Mouse (Mus musculus): ENCODE measurements around the gene Btbd35f16. TPM values are rescaled to one million over a fixed set of nuclear protein-coding genes. Genes with fewer than 3 reads are reported as not detected.
"Not testable (repeated sequence)": the region's sequence is repeated elsewhere in the genome, so short reads cannot be mapped to it uniquely, and the experiment has no call there.

Gene Btbd35f16
- not detected in 2 replicates for polyA plus RNA-seq (2015; fragmentation: Nextera tagmentation; extraction: Ambion mirVana)

DNA sequence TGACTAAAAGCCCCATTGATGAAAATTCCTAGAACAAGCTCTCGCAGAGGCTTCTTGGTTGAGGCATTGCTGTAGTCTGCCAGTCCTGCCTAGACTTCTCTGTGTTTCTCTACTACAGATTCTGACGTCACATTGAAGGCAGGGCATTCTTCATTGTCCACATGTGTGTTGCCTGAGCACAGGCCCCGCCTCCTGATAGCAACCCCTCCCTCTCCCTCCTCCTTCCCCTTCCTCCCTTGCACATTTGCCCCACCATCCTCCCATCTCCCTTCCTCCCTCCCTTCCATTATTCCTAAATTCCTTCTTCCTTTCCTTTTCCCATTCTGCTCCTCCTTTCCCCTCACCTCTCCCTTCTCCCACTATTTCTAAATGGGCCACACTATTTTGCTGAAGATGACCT is at the start of gene Btbd35f16:
Btbd35f16 (minus strand) TSS at position 101 of the 400 bp plus-strand sequence.
- H3K4me3 ChIP-seq (replicated peaks; ENCODE audit: low read length); H3K4me1 ChIP-seq (replicated peaks; ENCODE audit: control insufficient read depth, insufficient read depth, low read length); H3K36me3 ChIP-seq (ENCODE audit: control insufficient read depth, insufficient read depth); H3K27me3 ChIP-seq (replicated peaks; ENCODE audit: control insufficient read depth, insufficient read depth, low read length); H3K9ac ChIP-seq (replicated peaks; ENCODE audit: low read depth, low read length); H3K9me3 ChIP-seq (ENCODE audit: control insufficient read depth, low read length); ATAC-seq; H3K27ac ChIP-seq (ENCODE audit: low read length); H3K4me2 ChIP-seq (ENCODE audit: low read length): not testable (repeated sequence)
- no CpG with 5 or more reads among the region's 3 CpGs for WGBS

Other genes with a start within 250 kb of the Btbd35f16 start
- gene Btbd35f10, start 204.1 kb downstream of the Btbd35f16 start, polyA plus RNA-seq (2015; fragmentation: Nextera tagmentation; extraction: Ambion mirVana), result not detected in 2 replicates
- not detected in 2 replicates for gene Btbd35f3, start 80.7 kb upstream of the Btbd35f16 start, polyA plus RNA-seq (2015; fragmentation: Nextera tagmentation; extraction: Ambion mirVana)
- gene Btbd35f28, start 239.6 kb upstream of the Btbd35f16 start, polyA plus RNA-seq (2015; fragmentation: Nextera tagmentation; extraction: Ambion mirVana), result not detected in 2 replicates

All from forebrain, embryonic 16.5 days (tissue).